In genomic region chr5:114979250-114980121, GRCm38 (mm10) we compare ENCODE assay signal across 8 mouse cellular contexts. TPM values are rescaled to one million over a fixed set of nuclear protein-coding genes. Genes with fewer than 3 reads are reported as not detected.
DNase-seq lines count a peak whose midpoint lies in the region; ATAC-seq lines count a peak whose summit lies in the region.

No protein-coding gene starts in this region.

- H3K27me3 ChIP-seq in hindbrain, embryonic 14.5 days (ENCODE audit: control insufficient read depth, insufficient read depth, low read length): no peaks in the 10 kb centered on the region

- H3K9ac ChIP-seq in hindbrain, embryonic 14.5 days: peak overlapping the region; percentile 22

- WGBS in hindbrain, embryonic 14.5 days: 13% methylated on average over 32 of the region's 32 CpGs

- peak overlapping the region; percentile 15 for H3K4me3 ChIP-seq in hindbrain, embryonic 14.5 days (replicated peaks; ENCODE audit: low read length)

- ATAC-seq in hindbrain, embryonic 14.5 days (ENCODE audit: low FRiP score): peak; percentile 31; the same call in 1 of the 2 replicates

- no peak overlapping the region for H3K27ac ChIP-seq in hindbrain, embryonic 14.5 days

- DNase-seq in WW6 (ENCODE audit: low read depth, low spot score): peak; percentile 45
- DNase-seq in cerebellum, postnatal 25 days: peak; percentile 85 to 88
- peak; percentile 41 to 77 for DNase-seq in frontal cortex, postnatal 25 days (ENCODE audit: low spot score in 2 of 2)
- DNase-seq in hindbrain, embryonic 14.5 days (ENCODE audit: low spot score): peak; percentile 83
- DNase-seq in layer of hippocampus, postnatal 36 days: peak; percentile 77 to 78
- DNase-seq in lung, postnatal 25 days (ENCODE audit: low spot score): peak; percentile 80
- DNase-seq in retina, adult 2 months (ENCODE audit: low read depth, low spot score): peak; percentile 50
- peak; percentile 75 for DNase-seq in thymus, postnatal 25 days

- no peaks in the 10 kb centered on the region for H3K9me3 ChIP-seq in hindbrain, embryonic 14.5 days (ENCODE audit: control insufficient read depth, low read length)

- peak overlapping the region; percentile 60 for H3K4me2 ChIP-seq in hindbrain, embryonic 14.5 days (replicated peaks)

- H3K4me1 ChIP-seq in hindbrain, embryonic 14.5 days (replicated peaks; ENCODE audit: control insufficient read depth, insufficient read depth, low read length): no peaks in the 10 kb centered on the region

- H3K36me3 ChIP-seq in hindbrain, embryonic 14.5 days (replicated peaks; ENCODE audit: control insufficient read depth, insufficient read depth): no peaks in the 10 kb centered on the region

RNA-seq across cellular contexts. Expression of gene Hnf1a, which starts 8.6 kb away (rescaled TPM):
- polyA plus RNA-seq in hindbrain, embryonic 14.5 days (2014; fragmentation: Nextera tagmentation; extraction: Ambion mirVana): 0.07 TPM in 1 of 2 replicates, not detected in the other
- not detected for total RNA-seq in layer of hippocampus, postnatal 36 days (2021)

RNA-seq across cellular contexts. Expression of gene Sppl3, which starts 31.5 kb away (rescaled TPM):
- polyA plus RNA-seq in hindbrain, embryonic 14.5 days (2014; fragmentation: Nextera tagmentation; extraction: Ambion mirVana): 30.1 and 31.5 TPM in 2 replicates
- 10 to 100 TPM; 80.5 to 81.7 TPM for total RNA-seq in layer of hippocampus, postnatal 36 days (2021)

RNA-seq across cellular contexts. Expression of gene 2210016L21Rik, which starts 37.5 kb away (rescaled TPM):
- 126 and 135 TPM in 2 replicates for polyA plus RNA-seq in hindbrain, embryonic 14.5 days (2014; fragmentation: Nextera tagmentation; extraction: Ambion mirVana)
- total RNA-seq in layer of hippocampus, postnatal 36 days (2021): 100 to 1,000 TPM; 185 to 227 TPM

RNA-seq across cellular contexts. Expression of gene Oasl1, which starts 56.4 kb away (rescaled TPM):
- 0.13 and 0.25 TPM in 2 replicates for polyA plus RNA-seq in hindbrain, embryonic 14.5 days (2014; fragmentation: Nextera tagmentation; extraction: Ambion mirVana)
- not detected for total RNA-seq in layer of hippocampus, postnatal 36 days (2021)
